Mouse (Mus musculus): ENCODE measurements at regions not wholly inside any gene's neighbourhood (a gene's known extent, or its start where the extent isn't known, plus 50 kb on each side); places are given as distances from the start of the nearest gene placed in this dataset.
A peak's percentile ranks its signal among the peaks of the same experiment; 100 is the strongest.
"Not testable (repeated sequence)": the region's sequence is repeated elsewhere in the genome, so short reads cannot be mapped to it uniquely, and the experiment has no call there.

DNA sequence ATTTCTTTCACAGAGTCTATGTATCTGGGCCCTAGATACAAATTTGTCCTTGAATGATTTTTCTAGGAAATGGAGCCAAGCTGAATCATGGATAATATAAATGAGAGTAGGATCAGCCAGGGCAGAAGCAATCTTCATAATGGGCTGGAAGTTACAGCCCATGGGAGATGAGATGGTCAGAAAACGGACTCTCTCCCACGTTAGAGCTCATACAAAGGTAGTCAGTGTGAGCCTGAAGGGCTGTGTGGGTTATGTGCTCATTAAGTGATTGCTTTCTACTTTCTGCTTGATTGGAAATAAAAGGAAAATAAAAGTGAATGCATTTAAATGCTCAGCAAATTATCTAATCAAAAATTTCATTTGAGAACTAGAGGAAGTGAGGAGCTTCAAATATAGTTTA is 2017.1 kb upstream of the Pcdh20 start:
- ATAC-seq (replicated peaks in 1 of 2; ENCODE audit: insufficient read depth in 1 of 2, low FRiP score in 2 of 2, low TSS enrichment in 1 of 2, low read depth in 1 of 2, poor library complexity in 2 of 2, severe bottlenecking in 2 of 2), result no peak

DNA sequence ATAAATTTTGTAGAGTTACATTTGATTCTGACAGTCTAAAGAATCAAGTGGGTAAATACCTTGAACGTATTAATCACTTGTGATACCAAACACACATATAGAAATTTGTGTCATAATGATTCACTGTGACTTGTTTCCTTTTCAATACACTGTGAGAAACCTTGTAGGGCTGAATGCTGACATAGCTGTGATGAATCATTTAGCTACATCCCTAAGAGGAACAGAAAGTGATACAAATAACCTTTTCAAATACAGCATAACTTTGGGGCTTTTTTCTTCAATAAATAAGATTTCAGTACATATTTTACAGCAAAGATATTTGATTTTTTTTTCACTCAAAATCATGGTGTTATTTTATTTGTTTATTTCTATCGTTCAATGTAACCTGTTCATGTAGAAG is 1976.8 kb upstream of the Pcdh20 start:
- no peak for ATAC-seq (replicated peaks in 1 of 2; ENCODE audit: insufficient read depth in 1 of 2, low FRiP score in 2 of 2, low TSS enrichment in 1 of 2, low read depth in 1 of 2, poor library complexity in 2 of 2, severe bottlenecking in 2 of 2)

DNA sequence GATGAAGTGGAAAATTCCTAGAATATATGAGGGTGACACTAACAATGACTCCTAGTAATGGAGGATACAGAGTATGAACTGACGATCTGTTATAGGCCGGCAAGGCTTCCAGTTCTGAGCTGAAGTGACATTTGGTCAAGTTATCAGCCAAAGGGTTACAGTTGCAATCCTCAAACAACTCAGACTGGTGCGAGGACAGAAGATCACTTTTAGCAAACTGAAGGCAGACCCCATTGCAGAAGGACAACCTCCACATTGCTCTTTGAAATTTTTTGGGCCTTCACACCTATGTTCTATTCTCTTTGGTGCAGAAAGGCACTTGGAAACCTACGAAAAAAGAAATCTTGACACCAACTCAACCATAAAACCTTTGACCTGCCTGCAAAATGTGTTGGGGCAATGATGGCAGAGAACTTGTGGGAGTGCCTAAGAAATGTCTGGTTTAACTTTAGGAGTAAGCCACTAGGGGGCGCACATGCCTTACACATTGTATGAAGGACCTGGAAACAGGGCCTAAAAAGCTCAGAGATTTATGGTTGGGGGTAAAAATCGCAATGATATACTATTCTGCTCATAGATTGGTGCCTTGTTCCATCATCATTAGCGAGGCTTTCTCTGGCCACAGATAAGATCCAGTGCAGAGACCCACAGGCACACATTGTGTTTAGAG is 1961.8 kb upstream of the Pcdh20 start:
- peak in 1 of 2 experiments; percentile 27; a peak in 1 of 4 replicates for ATAC-seq (replicated peaks in 1 of 2; ENCODE audit: insufficient read depth in 1 of 2, low FRiP score in 2 of 2, low TSS enrichment in 1 of 2, low read depth in 1 of 2, poor library complexity in 2 of 2, severe bottlenecking in 2 of 2)

DNA sequence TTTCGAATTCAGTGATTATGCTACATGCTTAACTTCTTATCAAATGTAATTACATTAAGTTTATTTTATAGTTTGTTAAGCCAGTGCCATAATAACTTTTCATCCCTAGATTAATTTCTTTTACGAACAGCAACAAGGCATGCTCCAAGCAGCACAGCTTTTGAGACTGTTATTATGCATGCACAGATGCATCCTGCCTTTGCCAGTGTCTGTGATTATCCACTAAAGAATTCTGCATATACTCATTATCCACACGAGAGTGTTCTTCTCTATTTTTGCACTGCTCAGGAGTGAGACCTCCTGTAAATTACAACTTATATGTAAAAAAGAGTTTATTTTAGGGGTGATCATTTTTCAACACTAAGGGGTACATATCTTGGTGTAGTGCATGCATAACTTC is 1941.5 kb upstream of the Pcdh20 start:
- ATAC-seq (replicated peaks in 1 of 2; ENCODE audit: insufficient read depth in 1 of 2, low FRiP score in 2 of 2, low TSS enrichment in 1 of 2, low read depth in 1 of 2, poor library complexity in 2 of 2, severe bottlenecking in 2 of 2), result no peak

DNA sequence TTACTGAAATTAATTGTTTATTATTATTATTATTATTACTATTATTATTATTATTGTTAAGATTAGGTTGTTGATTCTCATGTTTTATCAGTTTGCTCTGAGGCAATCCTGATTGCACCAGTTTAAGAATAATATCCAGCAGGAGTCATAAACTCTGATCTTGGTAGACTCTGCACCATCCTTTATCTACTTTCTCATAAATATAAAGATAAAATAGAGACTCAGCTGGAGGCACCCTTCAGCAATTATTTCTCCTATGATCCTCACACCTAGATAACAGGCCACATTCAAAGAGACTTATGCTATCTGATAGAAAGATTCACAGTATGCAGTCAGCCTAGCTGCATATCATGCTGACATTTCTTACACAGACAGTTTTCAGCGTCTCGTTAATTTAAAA is 1935.2 kb upstream of the Pcdh20 start:
- no peak for ATAC-seq (replicated peaks in 1 of 2; ENCODE audit: insufficient read depth in 1 of 2, low FRiP score in 2 of 2, low TSS enrichment in 1 of 2, low read depth in 1 of 2, poor library complexity in 2 of 2, severe bottlenecking in 2 of 2)

DNA sequence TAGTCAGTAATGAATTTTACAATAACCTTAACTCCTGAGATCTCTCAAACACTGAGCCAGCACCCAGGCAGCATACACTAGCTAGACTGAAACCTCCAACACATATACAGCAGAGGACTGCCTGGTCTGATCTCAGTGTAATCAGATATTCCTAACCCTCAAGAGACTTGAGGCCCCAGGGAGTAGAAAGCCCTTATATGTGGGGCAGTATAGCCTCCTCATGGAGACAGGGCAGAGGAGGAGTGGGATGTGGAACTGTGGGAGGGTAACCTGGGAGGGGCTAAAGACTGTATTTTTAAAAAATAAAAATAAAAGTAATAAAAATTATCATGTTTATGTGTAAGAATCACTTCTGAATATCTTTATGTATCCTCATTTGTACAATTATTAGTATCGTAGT is 1934.3 kb upstream of the Pcdh20 start:
- no peak for ATAC-seq (replicated peaks in 1 of 2; ENCODE audit: insufficient read depth in 1 of 2, low FRiP score in 2 of 2, low TSS enrichment in 1 of 2, low read depth in 1 of 2, poor library complexity in 2 of 2, severe bottlenecking in 2 of 2)

DNA sequence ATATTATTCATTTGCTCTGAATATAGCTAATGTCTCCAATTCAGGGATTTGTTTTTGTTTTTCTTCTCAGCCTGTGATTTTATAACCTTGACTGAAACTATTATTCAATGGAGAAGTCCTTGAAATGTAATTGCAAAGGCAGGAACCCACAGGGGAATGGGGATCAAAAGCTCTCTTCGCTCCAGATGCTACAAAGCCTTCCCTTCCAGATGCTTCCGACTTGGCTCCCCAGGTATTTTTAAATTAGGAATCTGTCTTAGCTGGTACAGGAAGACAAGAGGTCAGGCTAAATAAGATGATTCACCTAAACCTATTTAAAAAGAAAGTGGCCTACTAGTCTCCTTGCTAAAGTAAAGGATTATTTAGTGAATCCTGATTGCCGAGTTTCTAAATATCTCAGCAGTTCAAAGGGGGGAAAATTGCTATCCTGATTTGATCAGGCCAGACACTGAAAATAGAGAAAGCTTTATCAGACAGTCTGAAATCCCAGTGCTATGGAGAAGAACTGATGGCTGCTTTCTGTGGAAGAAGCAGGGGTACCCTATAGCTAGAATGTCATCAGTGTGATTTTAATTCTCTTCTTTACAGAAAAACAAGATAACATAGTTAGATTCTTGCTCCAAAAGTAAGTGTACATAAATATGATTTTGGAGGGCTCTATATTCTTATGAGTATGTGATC is 1896.2 kb upstream of the Pcdh20 start:
- no peak for ATAC-seq (replicated peaks in 1 of 2; ENCODE audit: insufficient read depth in 1 of 2, low FRiP score in 2 of 2, low TSS enrichment in 1 of 2, low read depth in 1 of 2, poor library complexity in 2 of 2, severe bottlenecking in 2 of 2)

DNA sequence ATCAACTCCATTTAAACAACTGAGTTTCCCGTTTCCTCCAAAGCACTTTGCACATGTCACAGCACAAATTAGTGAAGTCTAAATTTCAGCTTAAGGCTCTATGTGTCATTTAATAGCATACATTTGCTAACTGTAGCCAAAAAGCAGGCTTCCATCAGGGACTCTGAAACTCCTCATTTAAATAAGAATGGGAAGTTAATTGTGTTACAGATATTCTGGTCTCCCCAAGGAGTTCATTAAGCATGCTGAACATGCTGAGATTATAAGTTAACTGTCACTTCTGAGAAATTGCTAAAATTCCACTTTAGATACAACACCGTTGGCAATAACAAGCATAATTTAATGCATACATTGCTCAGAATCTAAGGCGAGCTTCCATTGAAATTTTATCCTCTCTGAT is 1863.3 kb upstream of the Pcdh20 start:
- ATAC-seq (replicated peaks in 1 of 2; ENCODE audit: insufficient read depth in 1 of 2, low FRiP score in 2 of 2, low TSS enrichment in 1 of 2, low read depth in 1 of 2, poor library complexity in 2 of 2, severe bottlenecking in 2 of 2), result no peak

DNA sequence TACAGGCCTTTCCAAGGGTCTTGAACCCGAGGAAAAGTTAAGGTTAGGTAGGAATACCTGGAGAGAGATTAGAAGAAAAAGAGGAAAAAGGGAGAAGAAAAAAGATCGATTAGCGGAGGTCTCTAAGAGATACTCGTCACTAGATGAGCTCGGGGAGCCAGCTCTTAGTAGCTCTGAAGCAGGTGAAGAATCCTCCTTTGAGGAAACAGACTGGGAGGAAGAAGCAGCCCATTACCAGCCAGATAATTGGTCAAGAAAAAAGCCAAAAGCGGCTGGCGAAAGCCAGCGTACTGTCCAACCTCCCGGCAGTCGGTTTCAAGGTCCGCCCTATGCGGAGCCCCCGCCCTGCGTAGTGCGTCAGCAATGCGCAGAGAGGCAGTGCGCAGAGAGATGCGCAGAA is 1824.3 kb upstream of the Pcdh20 start:
- ATAC-seq (replicated peaks in 1 of 2; ENCODE audit: insufficient read depth in 1 of 2, low FRiP score in 2 of 2, low TSS enrichment in 1 of 2, low read depth in 1 of 2, poor library complexity in 2 of 2, severe bottlenecking in 2 of 2), result not testable (repeated sequence)

DNA sequence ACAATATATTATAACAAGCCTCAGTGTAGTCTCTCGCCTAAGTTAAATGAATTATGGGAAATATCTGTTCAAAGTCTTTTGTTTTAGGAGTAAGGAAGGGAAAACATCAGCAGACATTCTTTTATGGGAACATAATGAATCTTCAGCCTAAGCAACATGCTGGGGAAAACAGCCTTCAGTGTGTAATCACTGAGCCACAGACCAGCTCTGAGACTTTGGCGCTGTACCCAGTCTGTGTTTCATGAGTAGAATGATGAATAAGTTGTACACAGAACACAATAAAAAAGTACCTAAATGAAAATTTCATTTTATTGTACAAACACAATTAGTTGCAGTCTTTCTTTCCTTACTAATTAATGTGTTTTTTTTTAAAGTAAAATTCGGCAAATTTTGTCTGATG is 1774.8 kb upstream of the Pcdh20 start:
- ATAC-seq (replicated peaks in 1 of 2; ENCODE audit: insufficient read depth in 1 of 2, low FRiP score in 2 of 2, low TSS enrichment in 1 of 2, low read depth in 1 of 2, poor library complexity in 2 of 2, severe bottlenecking in 2 of 2), result no peak

DNA sequence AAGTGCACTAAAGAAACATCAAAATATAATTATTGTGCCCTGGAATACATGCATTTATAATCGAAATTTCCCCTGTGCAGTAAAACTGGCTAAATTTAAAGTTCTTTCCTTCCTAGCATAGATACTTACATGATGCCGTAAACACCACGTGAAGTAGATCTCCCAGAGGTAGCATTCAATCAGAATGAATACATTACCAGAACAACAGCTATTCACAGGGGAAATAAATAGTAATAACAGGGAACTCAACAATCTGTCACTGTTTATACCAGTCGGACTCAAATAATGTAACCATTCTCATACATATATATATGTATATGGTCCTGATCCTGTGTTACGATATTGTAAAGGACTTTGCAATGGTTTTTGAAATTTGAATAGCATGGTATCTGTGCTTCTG is 1761.5 kb upstream of the Pcdh20 start:
- no peak for ATAC-seq (replicated peaks in 1 of 2; ENCODE audit: insufficient read depth in 1 of 2, low FRiP score in 2 of 2, low TSS enrichment in 1 of 2, low read depth in 1 of 2, poor library complexity in 2 of 2, severe bottlenecking in 2 of 2)

DNA sequence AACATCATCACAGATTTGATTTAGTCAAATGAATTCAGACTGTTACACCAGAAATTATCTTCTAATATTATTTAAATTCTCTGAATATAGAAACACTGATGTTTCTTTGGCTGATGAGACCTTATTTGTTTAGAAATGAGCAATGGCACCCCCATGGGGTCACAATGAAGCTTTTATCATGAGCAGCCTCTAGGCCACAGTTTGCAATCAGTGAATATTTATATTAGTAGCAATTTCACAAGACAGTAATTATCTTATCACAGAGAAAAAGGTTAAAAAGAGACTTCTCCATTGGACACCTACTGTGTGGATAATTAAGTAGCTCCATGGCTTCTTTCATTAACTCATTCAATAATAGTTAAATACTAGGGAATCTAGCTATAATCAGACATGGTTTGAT is 1729.1 kb upstream of the Pcdh20 start:
- no peak for ATAC-seq (replicated peaks in 1 of 2; ENCODE audit: insufficient read depth in 1 of 2, low FRiP score in 2 of 2, low TSS enrichment in 1 of 2, low read depth in 1 of 2, poor library complexity in 2 of 2, severe bottlenecking in 2 of 2)

DNA sequence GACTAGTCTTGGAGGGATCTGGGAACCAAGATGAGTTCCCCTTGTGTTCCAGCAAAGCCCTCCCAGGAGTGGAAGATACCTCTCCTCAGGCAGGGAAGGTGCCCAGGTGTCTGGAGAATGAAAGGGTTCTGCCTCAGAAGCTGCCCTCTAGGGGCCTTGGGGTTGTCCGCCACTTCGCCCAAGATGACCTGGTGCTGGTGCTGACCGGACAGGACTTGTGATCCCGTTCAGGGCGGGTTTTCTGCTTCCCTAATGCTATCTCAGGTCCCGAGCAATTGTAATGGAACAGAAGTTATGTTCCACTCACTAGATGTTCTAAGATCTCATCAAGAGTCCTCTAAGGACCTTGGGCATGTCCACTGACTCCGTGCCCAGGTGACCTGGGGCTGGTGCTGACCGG is 1726.6 kb upstream of the Pcdh20 start:
- ATAC-seq (replicated peaks in 1 of 2; ENCODE audit: insufficient read depth in 1 of 2, low FRiP score in 2 of 2, low TSS enrichment in 1 of 2, low read depth in 1 of 2, poor library complexity in 2 of 2, severe bottlenecking in 2 of 2), result no peak

DNA sequence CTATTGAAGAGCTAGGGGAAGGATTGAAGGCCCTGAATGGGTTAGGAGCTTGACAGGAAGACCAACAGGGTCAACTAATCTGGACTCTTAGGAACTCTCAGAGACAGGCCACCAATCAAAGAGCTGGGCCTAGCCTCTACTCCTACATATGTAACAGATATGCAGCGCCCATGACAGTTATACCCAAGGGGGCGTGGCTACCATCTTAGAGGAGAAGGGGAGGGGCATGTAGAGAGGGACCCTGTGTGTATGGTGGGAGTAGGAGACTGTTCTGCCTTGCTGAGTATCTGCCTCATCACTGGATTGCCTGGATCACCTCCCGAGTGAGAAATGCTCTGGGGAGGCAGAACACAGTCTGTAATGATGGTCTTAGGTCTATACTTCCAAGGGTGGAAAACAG is 1701.5 kb upstream of the Pcdh20 start:
- ATAC-seq (replicated peaks in 1 of 2; ENCODE audit: insufficient read depth in 1 of 2, low FRiP score in 2 of 2, low TSS enrichment in 1 of 2, low read depth in 1 of 2, poor library complexity in 2 of 2, severe bottlenecking in 2 of 2), result no peak
